Mouse (Mus musculus): Measurements from ENCODE around the gene Lrrc66. TPM values are rescaled to one million over a fixed set of nuclear protein-coding genes. Genes with fewer than 3 reads are reported as not detected.

The Lrrc66 gene
- total and polyA plus RNA-seq, 3 experiments: 0.04 TPM; not detected in 2

DNA sequence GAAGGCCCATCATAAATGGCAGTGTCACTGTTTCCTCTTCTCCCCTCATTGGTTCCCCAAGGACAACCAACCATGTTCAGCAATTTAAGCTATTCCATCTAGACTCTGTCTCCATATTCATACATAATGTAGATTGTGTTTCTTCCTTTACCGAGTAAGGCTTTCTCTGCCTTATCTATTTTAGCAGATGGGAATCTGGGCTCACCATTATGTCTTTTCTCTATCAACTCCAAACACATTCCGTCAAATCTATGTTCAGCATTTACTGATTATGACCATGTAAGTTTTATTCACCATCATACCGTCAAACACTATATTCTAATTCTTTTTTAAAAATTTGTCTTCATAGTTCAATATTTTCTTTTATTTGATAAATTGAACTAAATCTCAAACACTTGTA, 8.7 kb upstream of the Lrrc66 start:
- Histone ChIP-seq H3K4me3 (no peak overlapping the region), H3K79me2 (replicated peaks; ENCODE audit: control insufficient read depth, insufficient read depth, low read length) (0 out of 2 replicates have a peak, but pooled peaks cover 1% of the 10 kb centered on the region), H3K27me3 (ENCODE audit: control insufficient read depth, insufficient read depth, low read length) (no peaks in the 10 kb centered on the region), H3K27ac (no peak overlapping the region), H3K4me1 (ENCODE audit: control insufficient read depth, insufficient read depth, low read length) (no peaks in the 10 kb centered on the region), H3K9ac (ENCODE audit: low read depth, low read length) (no peak overlapping the region), H3K36me3 (ENCODE audit: control insufficient read depth, insufficient read depth, low read length) (peaks cover 2% of the 10 kb centered on the region; the same call in 1 of the 2 replicates)
- no peak for DNase-seq
- TF ChIP-seq EP300 (IDR thresholded peaks at IDR 0.05; ENCODE audit: insufficient read depth, low read depth, low read length) (no peak), POLR2A (IDR thresholded peaks at IDR 0.05; ENCODE audit: insufficient read depth, low read depth, low read length) (no peak), CTCF (IDR thresholded peaks at IDR 0.05) (no peak)
- 85% methylated on average over 3 of the region's 3 CpGs for WGBS
- intact Hi-C loops (cut with DNase I): no loop called here

DNA sequence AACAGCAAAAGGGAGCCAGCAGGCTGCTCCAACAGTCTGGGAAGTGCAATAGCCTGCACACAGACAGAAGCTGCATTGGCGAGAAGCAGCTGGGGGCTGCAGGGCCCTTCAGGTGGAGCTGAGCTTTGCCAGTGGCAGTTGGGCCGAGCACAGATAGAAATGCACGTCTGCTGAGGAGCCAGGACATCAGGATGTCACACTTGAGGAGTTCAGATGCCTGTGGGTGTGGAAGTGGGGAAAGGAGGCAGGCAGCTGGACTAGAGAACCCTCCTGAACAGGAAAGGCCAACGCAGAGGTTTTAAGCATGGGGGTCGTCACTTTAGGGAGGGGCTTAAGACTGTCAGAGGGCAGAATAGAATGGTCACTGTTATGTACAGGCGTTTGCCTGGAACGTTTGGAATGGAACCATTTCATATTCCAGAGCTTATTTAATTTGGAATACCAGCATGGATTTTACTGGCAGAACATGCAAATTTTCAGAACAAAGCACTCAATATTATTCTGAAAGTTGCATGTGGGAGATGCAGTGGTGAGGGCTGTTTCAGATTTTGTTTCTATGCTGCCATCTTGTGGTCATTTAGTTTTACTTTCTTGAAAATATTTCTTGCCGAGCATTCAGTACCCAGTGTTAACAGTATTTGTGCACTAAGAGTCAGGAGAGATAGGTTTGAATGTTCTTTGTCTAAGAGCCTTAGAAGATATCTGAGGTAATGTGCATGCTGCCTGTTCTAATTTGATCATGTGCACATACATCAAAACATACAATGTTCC, 5.2 kb upstream of the Lrrc66 start:
- WGBS: 48% methylated on average over 8 of the region's 8 CpGs
- no peak overlapping the region for H3K4me3 ChIP-seq
- H3K79me2 ChIP-seq (replicated peaks; ENCODE audit: control insufficient read depth, insufficient read depth, low read length): no peaks in the 10 kb centered on the region
- H3K36me3 ChIP-seq (ENCODE audit: control insufficient read depth, insufficient read depth, low read length): peaks cover 2% of the 10 kb centered on the region; the same call in 1 of the 2 replicates
- intact Hi-C loops (cut with DNase I): loop anchor here (1.0 to 5.0 kb wide), 3 partner anchors 97 to 206 kb away; no protein-coding TSS in a partner anchor
- H3K27me3 ChIP-seq (ENCODE audit: control insufficient read depth, insufficient read depth, low read length): no peaks in the 10 kb centered on the region
- no peak overlapping the region for H3K27ac ChIP-seq
- no peaks in the 10 kb centered on the region for H3K4me1 ChIP-seq (ENCODE audit: control insufficient read depth, insufficient read depth, low read length)
- no peak for TF ChIP-seq EP300 (IDR thresholded peaks at IDR 0.05; ENCODE audit: insufficient read depth, low read depth, low read length)
- TF ChIP-seq CTCF (IDR thresholded peaks at IDR 0.05): peak; percentile 77
- DNase-seq: no peak
- H3K9ac ChIP-seq (ENCODE audit: low read depth, low read length): no peak overlapping the region

DNA sequence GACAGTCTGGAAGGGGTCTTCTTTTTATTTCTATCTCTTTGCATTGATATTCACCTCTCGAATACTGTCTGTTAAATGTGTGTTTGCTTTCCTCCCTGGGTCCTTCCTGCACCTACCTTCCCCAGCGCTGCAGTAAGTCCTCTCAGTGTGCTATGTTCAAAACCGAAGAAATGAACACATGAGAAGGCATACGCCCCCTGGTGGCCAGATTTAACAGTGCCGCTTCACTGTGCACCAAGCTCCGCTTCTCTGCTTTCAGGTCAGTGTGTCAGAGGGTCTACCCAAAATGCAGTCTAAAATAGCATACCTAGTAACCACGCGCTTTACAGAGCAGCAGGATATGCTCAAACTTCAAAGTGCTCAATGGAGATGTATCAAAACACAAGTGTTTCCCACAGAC, 815 bp upstream of the Lrrc66 start:
- Histone ChIP-seq H3K36me3 (ENCODE audit: control insufficient read depth, insufficient read depth, low read length) (peaks cover 2% of the 10 kb centered on the region; the same call in 1 of the 2 replicates), H3K9ac (ENCODE audit: low read depth, low read length) (no peak overlapping the region), H3K4me3 (no peak overlapping the region), H3K27me3 (ENCODE audit: control insufficient read depth, insufficient read depth, low read length) (no peaks in the 10 kb centered on the region), H3K27ac (no peak overlapping the region), H3K4me1 (ENCODE audit: control insufficient read depth, insufficient read depth, low read length) (no peaks in the 10 kb centered on the region), H3K79me2 (replicated peaks; ENCODE audit: control insufficient read depth, insufficient read depth, low read length) (no peaks in the 10 kb centered on the region)
- 49% methylated on average over 8 of the region's 8 CpGs for WGBS
- intact Hi-C loops (cut with DNase I): loop anchor here (1.0 kb wide), 1 partner anchor 202 kb away; no protein-coding TSS in a partner anchor
- DNase-seq: peak; percentile 53 to 79
- peak; percentile 97 for TF ChIP-seq CTCF (IDR thresholded peaks at IDR 0.05)
- TF ChIP-seq POLR2A (IDR thresholded peaks at IDR 0.05; ENCODE audit: insufficient read depth, low read depth, low read length): no peak
- 0 out of 2 replicates have a peak, but pooled peaks have one; percentile 38 for TF ChIP-seq EP300 (IDR thresholded peaks at IDR 0.05; ENCODE audit: insufficient read depth, low read depth, low read length)

DNA sequence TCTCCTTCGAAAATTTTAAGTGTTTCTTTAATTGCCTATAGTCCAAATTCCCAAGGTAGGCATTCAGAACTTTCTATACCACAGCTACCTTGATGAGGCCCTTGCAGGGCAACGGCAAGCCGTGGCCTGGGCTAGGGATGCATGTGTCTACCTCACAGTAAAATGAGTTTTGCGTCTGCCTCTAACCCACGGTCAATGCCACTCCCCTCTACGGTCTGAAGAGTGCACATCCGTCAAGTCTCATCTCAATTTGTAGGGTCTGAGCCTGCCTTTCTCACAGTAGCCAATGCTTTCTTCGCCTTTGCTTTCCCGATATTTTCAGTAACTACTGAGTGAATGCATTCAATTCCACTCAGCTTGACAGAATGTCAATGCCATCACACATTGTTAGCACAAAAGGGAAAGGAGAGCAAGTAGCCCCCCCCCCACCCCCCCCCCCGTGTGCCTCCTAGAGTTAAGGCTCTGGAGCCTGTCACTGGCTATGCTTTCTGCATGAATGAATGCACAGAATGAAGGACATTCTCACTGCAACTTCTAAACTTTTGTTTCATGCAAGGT, 1.2 kb downstream of the Lrrc66 start:
- H3K27ac ChIP-seq: no peak overlapping the region
- DNase-seq: no peak
- H3K79me2 ChIP-seq (replicated peaks; ENCODE audit: control insufficient read depth, insufficient read depth, low read length): no peaks in the 10 kb centered on the region
- H3K4me3 ChIP-seq: no peak overlapping the region
- no peak for TF ChIP-seq POLR2A (IDR thresholded peaks at IDR 0.05; ENCODE audit: insufficient read depth, low read depth, low read length)
- TF ChIP-seq CTCF (IDR thresholded peaks at IDR 0.05): no peak
- no peak for TF ChIP-seq EP300 (IDR thresholded peaks at IDR 0.05; ENCODE audit: insufficient read depth, low read depth, low read length)
- 83% methylated on average over 10 of the region's 10 CpGs for WGBS
- no peaks in the 10 kb centered on the region for H3K4me1 ChIP-seq (ENCODE audit: control insufficient read depth, insufficient read depth, low read length)
- H3K27me3 ChIP-seq (ENCODE audit: control insufficient read depth, insufficient read depth, low read length): no peaks in the 10 kb centered on the region
- intact Hi-C loops (cut with DNase I): no loop called here
- no peaks in the 10 kb centered on the region for H3K36me3 ChIP-seq (ENCODE audit: control insufficient read depth, insufficient read depth, low read length)
- no peak overlapping the region for H3K9ac ChIP-seq (ENCODE audit: low read depth, low read length)

DNA sequence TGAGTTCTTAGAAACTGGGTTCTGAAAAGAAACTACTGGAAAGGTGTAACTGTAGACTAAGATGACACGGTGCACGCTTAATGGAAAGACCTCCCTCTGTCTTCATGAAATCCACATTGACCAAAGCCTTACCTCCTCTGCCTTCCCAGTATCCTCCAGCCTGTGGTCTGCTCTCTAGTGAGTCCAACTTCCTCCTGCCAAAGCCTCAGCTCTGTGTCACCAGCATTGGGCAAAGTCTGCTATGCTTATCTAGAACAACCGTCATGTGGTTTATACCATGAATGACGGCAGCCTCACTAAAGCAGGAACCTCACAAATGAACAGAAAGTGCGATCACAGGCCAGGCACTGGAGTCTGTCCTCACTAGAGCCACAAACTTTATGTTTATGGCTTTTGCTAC, 2.2 kb downstream of the Lrrc66 start:
- Histone ChIP-seq H3K4me1 (ENCODE audit: control insufficient read depth, insufficient read depth, low read length) (no peaks in the 10 kb centered on the region), H3K27me3 (ENCODE audit: control insufficient read depth, insufficient read depth, low read length) (no peaks in the 10 kb centered on the region), H3K4me3 (no peak overlapping the region), H3K9ac (ENCODE audit: low read depth, low read length) (no peak overlapping the region), H3K79me2 (replicated peaks; ENCODE audit: control insufficient read depth, insufficient read depth, low read length) (no peaks in the 10 kb centered on the region), H3K36me3 (ENCODE audit: control insufficient read depth, insufficient read depth, low read length) (no peaks in the 10 kb centered on the region), H3K27ac (no peak overlapping the region)
- no peak for DNase-seq
- intact Hi-C loops (cut with DNase I): no loop called here
- no peak for TF ChIP-seq POLR2A (IDR thresholded peaks at IDR 0.05; ENCODE audit: insufficient read depth, low read depth, low read length)
- no peak for TF ChIP-seq CTCF (IDR thresholded peaks at IDR 0.05)
- no peak for TF ChIP-seq EP300 (IDR thresholded peaks at IDR 0.05; ENCODE audit: insufficient read depth, low read depth, low read length)
- 28% methylated on average over 5 of the region's 5 CpGs for WGBS

DNA sequence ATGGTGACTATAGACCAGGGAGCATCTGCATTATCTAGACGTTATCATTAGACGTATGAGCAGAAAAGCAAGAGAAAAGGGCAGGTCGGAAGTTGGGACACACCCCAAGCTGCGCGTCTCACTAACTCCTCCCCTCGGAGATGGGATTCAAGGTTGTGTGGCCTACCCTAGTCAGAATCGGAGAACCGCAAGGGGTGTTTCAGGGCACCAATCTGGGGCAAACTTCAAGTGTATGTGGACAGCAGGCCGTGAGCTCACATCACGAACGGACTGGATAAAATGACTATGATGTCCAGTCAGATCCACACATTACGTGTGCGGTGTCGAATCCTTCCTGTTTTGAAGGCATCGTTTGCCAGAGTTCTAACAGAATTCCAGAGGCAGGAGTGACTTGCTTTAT, 4.3 kb downstream of the Lrrc66 start:
- intact Hi-C loops (cut with DNase I): no loop called here

More for the DNA sequence above, 4.3 kb downstream of the Lrrc66 start:
- H3K36me3 ChIP-seq (ENCODE audit: control insufficient read depth, insufficient read depth, low read length): no peaks in the 10 kb centered on the region
- TF ChIP-seq POLR2A (IDR thresholded peaks at IDR 0.05; ENCODE audit: insufficient read depth, low read depth, low read length) (no peak), EP300 (IDR thresholded peaks at IDR 0.05; ENCODE audit: insufficient read depth, low read depth, low read length) (no peak), CTCF (IDR thresholded peaks at IDR 0.05) (no peak)
- no peak overlapping the region for H3K9ac ChIP-seq (ENCODE audit: low read depth, low read length)
- no peaks in the 10 kb centered on the region for H3K4me1 ChIP-seq (ENCODE audit: control insufficient read depth, insufficient read depth, low read length)
- H3K27ac ChIP-seq: no peak overlapping the region
- 85% methylated on average over 15 of the region's 15 CpGs for WGBS
- H3K4me3 ChIP-seq: no peak overlapping the region
- no peak for DNase-seq
- no peaks in the 10 kb centered on the region for H3K79me2 ChIP-seq (replicated peaks; ENCODE audit: control insufficient read depth, insufficient read depth, low read length)
- no peaks in the 10 kb centered on the region for H3K27me3 ChIP-seq (ENCODE audit: control insufficient read depth, insufficient read depth, low read length)

All from heart, adult 2 months (tissue).